Mouse (Mus musculus) G1E (cell line): ENCODE measurements around the gene Gse1.

ENCODE experiments used
- CTCF ChIP-seq: IDR thresholded peaks from 2 replicates; pipeline ENCODE4 v1.5.1; 2012; ENCODE audit warnings: low read depth, low read length, inconsistent platforms, mixed read lengths
- GATA1 ChIP-seq: IDR thresholded peaks from 2 replicates; pipeline ENCODE4 v1.6.1; 2012; ENCODE audit warnings: borderline replicate concordance, low read length, inconsistent platforms, mixed read lengths
- POLR2AphosphoS5 ChIP-seq: IDR thresholded peaks from 2 replicates; pipeline ENCODE4 v1.6.1; 2012; ENCODE audit warnings: low read depth, low read length, inconsistent platforms; ENCODE audit not compliant: insufficient replicate concordance
- TAL1 ChIP-seq: conservative IDR thresholded peaks from 2 replicates; pipeline ENCODE4 v1.6.1; 2012; ENCODE audit warnings: low read depth, low read length, inconsistent platforms, mixed read lengths

DNA sequence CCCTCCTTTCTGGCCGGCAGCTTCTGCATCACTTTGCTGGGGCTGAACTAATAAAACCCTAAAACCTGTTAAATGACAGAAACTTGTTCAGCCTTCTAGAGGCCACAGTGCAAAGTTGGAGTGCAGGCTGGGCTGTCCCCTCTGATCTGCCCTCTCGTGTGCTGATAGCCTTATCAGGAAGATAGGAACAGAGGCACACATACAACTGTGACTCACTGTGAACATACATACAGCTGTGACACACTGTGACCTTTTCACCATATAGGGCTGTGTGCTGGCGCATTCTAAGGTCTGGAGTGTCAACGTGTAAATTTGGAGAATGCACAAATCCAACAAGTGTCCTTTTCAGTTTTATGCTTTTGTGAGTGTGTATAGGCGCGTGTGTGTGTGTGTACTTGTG lies 226.1 kb downstream of the Gse1 start:
- TF ChIP-seq POLR2AphosphoS5 (no peak), CTCF (no peak), GATA1 (no peak), TAL1 (no peak)
